Mouse (Mus musculus) lung, embryonic 14.5 days (tissue): ENCODE data around the gene Zfp119b. TPM values are rescaled to one million over a fixed set of nuclear protein-coding genes. Genes with fewer than 3 reads are reported as not detected.

Source experiments
- ATAC-seq: fragments of 200-750 bp; cut with Nextera tagmentation; 2 replicates; pipeline ENCODE4 v1.8.0; 2017; ENCODE audit warnings: mild to moderate bottlenecking, moderate TSS enrichment, moderate library complexity; ENCODE audit not compliant: insufficient read depth
- DNase-seq: peaks from one replicate; pipeline ENCODE4 v3.0.0-alpha.2; 2015
- H3K27ac ChIP-seq: fragments of 300-500 bp; sonication (generic); 2 replicates; pipeline ENCODE4 v1.5.1; 2014; ENCODE audit warnings: low read depth, mild to moderate bottlenecking, moderate library complexity
- H3K27me3 ChIP-seq: fragments of 300-500 bp; sonication (generic); 2 replicates; pipeline ENCODE4 v1.6.1; 2014; ENCODE audit warnings: low read length, control low read depth; ENCODE audit not compliant: insufficient read depth
- H3K36me3 ChIP-seq: fragments of 300-500 bp; sonication (generic); 2 replicates; pipeline ENCODE4 v1.6.1; 2014; ENCODE audit warnings: control low read depth; ENCODE audit not compliant: insufficient read depth
- H3K4me1 ChIP-seq: fragments of 300-500 bp; sonication (generic); 2 replicates; pipeline ENCODE4 v1.6.1; 2014; ENCODE audit warnings: antibody characterized with exemption, control low read depth; ENCODE audit not compliant: insufficient read depth
- H3K4me2 ChIP-seq: fragments of 300-500 bp; sonication (generic); 2 replicates; pipeline ENCODE4 v1.6.1; 2014; ENCODE audit warnings: mild to moderate bottlenecking
- H3K4me3 ChIP-seq: fragments of 300-500 bp; sonication (generic); 2 replicates; pipeline ENCODE4 v1.5.1; 2014; ENCODE audit warnings: low read depth, low read length
- H3K9ac ChIP-seq: fragments of 300-500 bp; sonication (generic); 2 replicates; pipeline ENCODE4 v1.6.1; 2014
- H3K9me3 ChIP-seq: fragments of 300-500 bp; sonication (generic); 2 replicates; pipeline ENCODE4 v1.6.1; 2016; ENCODE audit warnings: low read depth, low read length, control low read depth
- CTCF ChIP-seq: IDR thresholded peaks from 2 replicates; pipeline ENCODE4 v1.5.1; 2016; ENCODE audit warnings: antibody characterized with exemption, low read depth
- WGBS: fragments of 180-500 bp; shearing (Covaris S2); extraction: QIAGEN DNeasy Blood & Tissue Kit; methylation state at CpG from one replicate; pipeline ENCODE4 v1.1.7; 2014; 5-methylcytosine and 5-hydroxymethylcytosine counted together
- polyA plus RNA-seq: library from polyadenylated mRNA; unstranded; fragments of >200 nt; fragmentation: Nextera tagmentation; extraction: Ambion mirVana; gene quantifications from 2 replicates; pipeline ENCODE4 v1.2.1, GENCODE M21; 2014

Gene Zfp119b
- polyA plus RNA-seq, result 5.1 and 5.4 TPM in 2 replicates

GRCm38 (mm10) chr17:55949400-55949799, at the start of gene Zfp119b:
Zfp119b (minus strand) TSS chr17:55949500.
- TF ChIP-seq CTCF, result no peak
- Histone ChIP-seq H3K4me2 (no peak within 1 kb of the TSS), H3K27ac (no peak within 1 kb of the TSS), H3K9ac (no peak within 1 kb of the TSS), H3K4me3 (no peak within 1 kb of the TSS), H3K27me3 (no peaks in the 10 kb centered on the region), H3K4me1 (no peaks in the 10 kb centered on the region), H3K36me3 (no peaks in the 10 kb centered on the region), H3K9me3 (no peaks in the 10 kb centered on the region)
- WGBS, result 85% methylated on average over 2 of the region's 2 CpGs
- no peak for DNase-seq
- no peak for ATAC-seq

- WGBS, result 80% methylated on average over 15 of the region's 15 CpGs
- no peak overlapping the region for H3K27ac ChIP-seq
- no peak for TF ChIP-seq CTCF
These were observed 46.7 kb upstream of the Zfp119b start for GRCm38 (mm10) chr17:55996007-55996406.

GRCm38 (mm10) chr17:55990278-55990898, 41.1 kb upstream of the Zfp119b start:
- Histone ChIP-seq H3K9me3 (no peaks in the 10 kb centered on the region), H3K9ac (no peak overlapping the region), H3K27me3 (no peaks in the 10 kb centered on the region), H3K27ac (no peak overlapping the region), H3K4me2 (no peak overlapping the region), H3K36me3 (no peaks in the 10 kb centered on the region), H3K4me3 (no peak overlapping the region), H3K4me1 (no peaks in the 10 kb centered on the region)
- no peak for TF ChIP-seq CTCF
- WGBS, result 75% methylated on average over 8 of the region's 8 CpGs
- DNase-seq (no peak), ATAC-seq (no peak)

More at GRCm38 (mm10) chr17:55996007-55996406, 46.7 kb upstream of the Zfp119b start:
- H3K4me1 ChIP-seq, result no peaks in the 10 kb centered on the region
- H3K9me3 ChIP-seq, result no peaks in the 10 kb centered on the region
- no peak overlapping the region for H3K9ac ChIP-seq
- peaks cover 10% of the 10 kb centered on the region; the same call in 1 of the 2 replicates for H3K27me3 ChIP-seq
- no peak for ATAC-seq
- no peaks in the 10 kb centered on the region for H3K36me3 ChIP-seq
- H3K4me3 ChIP-seq, result no peak overlapping the region
- DNase-seq, result no peak
- H3K4me2 ChIP-seq, result no peak overlapping the region

GRCm38 (mm10) chr17:55986030-55986961, 37.0 kb upstream of the Zfp119b start, which contains the start of gene Fsd1:
Fsd1 (plus strand) TSS chr17:55986509.
- H3K4me3 ChIP-seq, result peak within 1 kb of the TSS; percentile 46
- 7% methylated on average over 34 of the region's 35 CpGs for WGBS

GRCm38 (mm10) chr17:55977301-55977700, 28.0 kb upstream of the Zfp119b start:
- no peaks in the 10 kb centered on the region for H3K4me1 ChIP-seq
- no peak for TF ChIP-seq CTCF
- no peak overlapping the region for H3K27ac ChIP-seq
- no peaks in the 10 kb centered on the region for H3K9me3 ChIP-seq
- ATAC-seq, result no peak
- H3K27me3 ChIP-seq, result no peaks in the 10 kb centered on the region
- no peak for DNase-seq
- 24% methylated on average over 3 of the region's 3 CpGs for WGBS
- no peak overlapping the region for H3K4me3 ChIP-seq
- 0 out of 2 replicates have a peak, but pooled peaks cover 3% of the 10 kb centered on the region for H3K36me3 ChIP-seq
- H3K4me2 ChIP-seq, result no peak overlapping the region
- no peak overlapping the region for H3K9ac ChIP-seq

More at GRCm38 (mm10) chr17:55986030-55986961, 37.0 kb upstream of the Zfp119b start, which contains the start of gene Fsd1:
- DNase-seq (peak; percentile 83), ATAC-seq (peak; percentile 50)
- Histone ChIP-seq H3K4me2 (peak within 1 kb of the TSS; percentile 76), H3K9ac (peak within 1 kb of the TSS; percentile 52), H3K27ac (no peak within 1 kb of the TSS), H3K27me3 (no peaks in the 10 kb centered on the region), H3K4me1 (no peaks in the 10 kb centered on the region), H3K9me3 (no peaks in the 10 kb centered on the region), H3K36me3 (no peaks in the 10 kb centered on the region)
- TF ChIP-seq CTCF, result no peak

- DNase-seq (peak; percentile 87), ATAC-seq (peak; percentile 81)
- no peaks in the 10 kb centered on the region for H3K4me1 ChIP-seq
- H3K9me3 ChIP-seq, result no peaks in the 10 kb centered on the region
- peak overlapping the region; percentile 3; the same call in 1 of the 2 replicates for H3K4me2 ChIP-seq
- 0 out of 2 replicates have a peak, but pooled peaks cover 3% of the 10 kb centered on the region for H3K36me3 ChIP-seq
- H3K27ac ChIP-seq, result no peak overlapping the region
- H3K4me3 ChIP-seq, result no peak overlapping the region
- H3K27me3 ChIP-seq, result peaks cover 4% of the 10 kb centered on the region; the same call in 1 of the 2 replicates
- H3K9ac ChIP-seq, result no peak overlapping the region
- peak; percentile 80 for TF ChIP-seq CTCF
- 12% methylated on average over 13 of the region's 13 CpGs for WGBS
These were observed 27.1 kb upstream of the Zfp119b start for GRCm38 (mm10) chr17:55976255-55976862.
